Mouse (Mus musculus) MEL (cell line): Measurements from ENCODE around the gene Mycbp2. TPM values are rescaled to one million over a fixed set of nuclear protein-coding genes. Genes with fewer than 3 reads are reported as not detected.
A peak's percentile ranks its signal among the peaks of the same experiment; 100 is the strongest.

ENCODE experiments used
- DNase-seq: peaks from one replicate; pipeline ENCODE4 v3.0.0; 2011; ENCODE audit warnings: low read depth, low spot score
- H3K27ac ChIP-seq: 2 replicates; pipeline ENCODE4 v1.5.1; 2012; ENCODE audit warnings: low read depth, mild to moderate bottlenecking, control low read depth, low read length, moderate library complexity; ENCODE audit not compliant: control insufficient read depth
- H3K27me3 ChIP-seq, 2 experiments: fragments of 150-350 bp in 1 of 2; sonication (generic) in 1 of 2; 2 replicates each; pipeline ENCODE4 v1.6.1; 2012; ENCODE audit warnings: low read length in 2 of 2, mild to moderate bottlenecking in 2 of 2, improper control_type of control experiment in 1 of 2, moderate library complexity in 1 of 2; ENCODE audit not compliant: insufficient read depth in 2 of 2, control insufficient read depth in 1 of 2
- H3K36me3 ChIP-seq, 2 experiments: 2 replicates each; pipeline ENCODE4 v1.6.1; 2012 to 2014; ENCODE audit warnings: low read length in 2 of 2, improper control_type of control experiment in 1 of 2, inconsistent platforms in 1 of 2, mild to moderate bottlenecking in 1 of 2; ENCODE audit not compliant: insufficient read depth in 2 of 2, control insufficient read depth in 1 of 2
- H3K4me1 ChIP-seq, 2 experiments: fragments of 150-350 bp in 1 of 2; sonication (generic) in 1 of 2; 2 replicates each; pipeline ENCODE4 v1.6.1; 2012; ENCODE audit warnings: low read length in 2 of 2, improper control_type of control experiment in 1 of 2, mild to moderate bottlenecking in 1 of 2; ENCODE audit not compliant: insufficient read depth in 2 of 2, control insufficient read depth in 1 of 2
- H3K4me3 ChIP-seq, 2 experiments: fragments of 150-350 bp in 1 of 2; sonication (generic) in 1 of 2; 2 replicates each; pipeline ENCODE4 v1.5.1; 2012; ENCODE audit warnings: low read depth in 2 of 2, low read length in 2 of 2, mild to moderate bottlenecking in 2 of 2, moderate library complexity in 2 of 2, control low read depth in 1 of 2, improper control_type of control experiment in 1 of 2; ENCODE audit not compliant: control insufficient read depth in 1 of 2, insufficient read depth in 1 of 2
- H3K79me2 ChIP-seq: 2 replicates; pipeline ENCODE4 v1.6.1; 2012; ENCODE audit warnings: mild to moderate bottlenecking, low read length, moderate library complexity; ENCODE audit not compliant: control insufficient read depth, poor library complexity, insufficient read depth
- H3K9ac ChIP-seq: 2 replicates; pipeline ENCODE4 v1.6.1; 2012; ENCODE audit warnings: low read depth, mild to moderate bottlenecking, control low read depth, low read length, moderate library complexity; ENCODE audit not compliant: control insufficient read depth, poor library complexity, severe bottlenecking
- H3K9me3 ChIP-seq: fragments of 150-350 bp; sonication (generic); replicated peaks from 2 replicates; pipeline ENCODE4 v1.6.1; 2012; ENCODE audit warnings: mild to moderate bottlenecking, low read length, improper control_type of control experiment, moderate library complexity; ENCODE audit not compliant: insufficient read depth
- BHLHE40 ChIP-seq: IDR thresholded peaks from 2 replicates; pipeline ENCODE4 v1.6.1; 2012; ENCODE audit warnings: low read depth, mild to moderate bottlenecking, inconsistent platforms, low read length, improper control_type of control experiment, borderline replicate concordance
- CHD1 ChIP-seq: IDR thresholded peaks from 2 replicates; pipeline ENCODE4 v1.6.1; 2012; ENCODE audit warnings: low read depth, mild to moderate bottlenecking, inconsistent platforms, low read length, improper control_type of control experiment
- CHD2 ChIP-seq: IDR thresholded peaks from 2 replicates; pipeline ENCODE4 v1.6.1; 2011; ENCODE audit warnings: low read length, improper control_type of control experiment
- E2F4 ChIP-seq: IDR thresholded peaks from 2 replicates; pipeline ENCODE4 v1.6.1; 2011; ENCODE audit warnings: low read depth, low read length, improper control_type of control experiment, borderline replicate concordance
- ELF1 ChIP-seq: IDR thresholded peaks from 2 replicates; pipeline ENCODE4 v1.6.1; 2014; ENCODE audit warnings: low read depth, mild to moderate bottlenecking, inconsistent platforms, low read length, improper control_type of control experiment, moderate library complexity
- EP300 ChIP-seq, 2 experiments: IDR thresholded peaks; 2 replicates each; pipeline ENCODE4 v1.6.1; 2011; ENCODE audit warnings: improper control_type of control experiment in 2 of 2, low read length in 2 of 2, low read depth in 1 of 2, mild to moderate bottlenecking in 1 of 2
- ETS1 ChIP-seq: IDR thresholded peaks from 2 replicates; pipeline ENCODE4 v1.6.1; 2012; ENCODE audit warnings: low read depth, mild to moderate bottlenecking, inconsistent platforms, low read length, improper control_type of control experiment, moderate library complexity
- GABPA ChIP-seq: IDR thresholded peaks from 2 replicates; pipeline ENCODE4 v1.6.1; 2012; ENCODE audit warnings: low read depth, mild to moderate bottlenecking, inconsistent platforms, low read length, improper control_type of control experiment, moderate library complexity
- GATA1 ChIP-seq: IDR thresholded peaks from 2 replicates; pipeline ENCODE4 v1.6.1; 2011; ENCODE audit warnings: low read depth, low read length, improper control_type of control experiment
- HCFC1 ChIP-seq: IDR thresholded peaks from 2 replicates; pipeline ENCODE4 v1.6.1; 2012; ENCODE audit warnings: low read depth, mild to moderate bottlenecking, inconsistent platforms, low read length, improper control_type of control experiment, moderate library complexity
- JUND ChIP-seq: IDR thresholded peaks from 2 replicates; pipeline ENCODE4 v1.6.1; 2011; ENCODE audit warnings: low read depth, mild to moderate bottlenecking, improper control_type of control experiment, low read length
- KAT2A ChIP-seq: conservative IDR thresholded peaks from 2 replicates; pipeline ENCODE4 v1.6.1; 2012; ENCODE audit warnings: low read depth, low read length, improper control_type of control experiment, inconsistent platforms
- MAX ChIP-seq: IDR thresholded peaks from 2 replicates; pipeline ENCODE4 v1.6.1; 2011; ENCODE audit warnings: low read length, improper control_type of control experiment
- MAZ ChIP-seq: IDR thresholded peaks from 2 replicates; pipeline ENCODE4 v1.6.1; 2012; ENCODE audit warnings: low read depth, mild to moderate bottlenecking, inconsistent platforms, low read length, improper control_type of control experiment
- MEF2A ChIP-seq: IDR thresholded peaks from 2 replicates; pipeline ENCODE4 v1.6.1; 2014; ENCODE audit warnings: low read depth, mild to moderate bottlenecking, inconsistent platforms, low read length, improper control_type of control experiment; ENCODE audit not compliant: poor library complexity, insufficient replicate concordance, severe bottlenecking; ENCODE audit errors: extremely low read depth
- MXI1 ChIP-seq: IDR thresholded peaks from 2 replicates; pipeline ENCODE4 v1.6.1; 2011; ENCODE audit warnings: mild to moderate bottlenecking, low read depth, low read length, improper control_type of control experiment
- MYB ChIP-seq: IDR thresholded peaks from 2 replicates; pipeline ENCODE4 v1.6.1; 2011; ENCODE audit warnings: mild to moderate bottlenecking, low read depth, low read length, improper control_type of control experiment
- MYC ChIP-seq: IDR thresholded peaks from 2 replicates; pipeline ENCODE4 v1.6.1; 2011; ENCODE audit warnings: low read depth, mild to moderate bottlenecking, low read length, improper control_type of control experiment, moderate library complexity
- NELFE ChIP-seq: IDR thresholded peaks from 2 replicates; pipeline ENCODE4 v1.6.1; 2011; ENCODE audit warnings: low read depth, low read length, improper control_type of control experiment
- NRF1 ChIP-seq: IDR thresholded peaks from 2 replicates; pipeline ENCODE4 v1.6.1; 2014; ENCODE audit warnings: low read depth, mild to moderate bottlenecking, inconsistent platforms, low read length, improper control_type of control experiment, moderate library complexity; ENCODE audit not compliant: poor library complexity, insufficient read depth, severe bottlenecking
- POLR2A ChIP-seq, 2 experiments: IDR thresholded peaks; 2 replicates each; pipeline ENCODE4 v1.6.1; 2011 to 2012; ENCODE audit warnings: low read length in 2 of 2, mild to moderate bottlenecking in 2 of 2, control low read depth in 1 of 2, improper control_type of control experiment in 1 of 2, low read depth in 1 of 2, moderate library complexity in 1 of 2; ENCODE audit not compliant: control insufficient read depth in 1 of 2, insufficient read depth in 1 of 2, poor library complexity in 1 of 2
- POLR2AphosphoS2 ChIP-seq: IDR thresholded peaks from 2 replicates; pipeline ENCODE4 v1.6.1; 2011; ENCODE audit warnings: low read length, improper control_type of control experiment
- POLR2AphosphoS5 ChIP-seq: IDR thresholded peaks from 2 replicates; pipeline ENCODE4 v1.6.1; 2012; ENCODE audit warnings: low read depth, borderline replicate concordance, mild to moderate bottlenecking, inconsistent platforms, low read length, moderate library complexity, mixed read lengths
- RAD21 ChIP-seq: IDR thresholded peaks from 2 replicates; pipeline ENCODE4 v1.6.1; 2011; ENCODE audit warnings: mild to moderate bottlenecking, low read depth, low read length, improper control_type of control experiment
- RCOR1 ChIP-seq: IDR thresholded peaks from 2 replicates; pipeline ENCODE4 v1.6.1; 2012; ENCODE audit warnings: low read depth, mild to moderate bottlenecking, inconsistent platforms, low read length, improper control_type of control experiment
- SIN3A ChIP-seq: IDR thresholded peaks from 2 replicates; pipeline ENCODE4 v1.6.1; 2012; ENCODE audit warnings: low read length, improper control_type of control experiment, inconsistent platforms
- SMC3 ChIP-seq: IDR thresholded peaks from 2 replicates; pipeline ENCODE4 v1.6.1; 2011; ENCODE audit warnings: low read depth, low read length, improper control_type of control experiment
- TAL1 ChIP-seq: IDR thresholded peaks from 2 replicates; pipeline ENCODE4 v1.6.1; 2012; ENCODE audit warnings: mild to moderate bottlenecking, inconsistent platforms, low read length, moderate library complexity, mixed read lengths
- TBP ChIP-seq: IDR thresholded peaks from 2 replicates; pipeline ENCODE4 v1.8.0; 2011; ENCODE audit warnings: low read depth, low read length, improper control_type of control experiment
- UBTF ChIP-seq: IDR thresholded peaks from 2 replicates; pipeline ENCODE4 v1.6.1; 2012; ENCODE audit warnings: low read depth, mild to moderate bottlenecking, inconsistent platforms, low read length, improper control_type of control experiment, moderate library complexity, borderline replicate concordance; ENCODE audit not compliant: insufficient read depth
- USF1 ChIP-seq: IDR thresholded peaks from 2 replicates; pipeline ENCODE4 v1.6.1; 2014; ENCODE audit warnings: low read depth, mild to moderate bottlenecking, inconsistent platforms, low read length, improper control_type of control experiment, moderate library complexity
- USF2 ChIP-seq, 2 experiments: IDR thresholded peaks; 2 replicates each; pipeline ENCODE4 v1.6.1; 2011 to 2012; ENCODE audit warnings: improper control_type of control experiment in 2 of 2, low read length in 2 of 2, borderline replicate concordance in 1 of 2, inconsistent platforms in 1 of 2, low read depth in 1 of 2, mild to moderate bottlenecking in 1 of 2; ENCODE audit not compliant: insufficient read depth in 1 of 2
- ZC3H11A ChIP-seq: IDR thresholded peaks from 2 replicates; pipeline ENCODE4 v1.6.1; 2012; ENCODE audit warnings: low read depth, mild to moderate bottlenecking, inconsistent platforms, low read length, improper control_type of control experiment
- ZKSCAN1 ChIP-seq: IDR thresholded peaks from 2 replicates; pipeline ENCODE4 v1.6.1; 2012; ENCODE audit warnings: low read depth, mild to moderate bottlenecking, inconsistent platforms, low read length, improper control_type of control experiment, moderate library complexity
- ZMIZ1 ChIP-seq: IDR thresholded peaks from 2 replicates; pipeline ENCODE4 v1.6.1; 2012; ENCODE audit warnings: low read depth, mild to moderate bottlenecking, inconsistent platforms, low read length, improper control_type of control experiment, moderate library complexity
- polyA plus RNA-seq, 2 experiments: library from polyadenylated mRNA; stranded (reverse) in 1 of 2; unstranded in 1 of 2; fragments of >175 nt in 1 of 2; fragments of >200 nt in 1 of 2; gene quantifications; 2 replicates each; pipeline versions ENCODE4 v1.2.1 to v1.2.4; 2012; ENCODE audit warnings: low replicate concordance in 2 of 2, low read depth in 1 of 2; ENCODE audit not compliant: insufficient read length in 2 of 2, insufficient read depth in 1 of 2, missing spikeins in 1 of 2
- total RNA-seq: library from RNA; depleted of rRNA; stranded (reverse); fragments of 300-350 nt; gene quantifications from 2 replicates; pipeline ENCODE4 v1.2.3, GENCODE M21; 2012; rRNA removed

The Mycbp2 gene
- total RNA-seq (9.1 and 11.8 TPM in 2 replicates), polyA plus RNA-seq (10 to 100 TPM; 23.4 to 28.0 TPM)

DNA sequence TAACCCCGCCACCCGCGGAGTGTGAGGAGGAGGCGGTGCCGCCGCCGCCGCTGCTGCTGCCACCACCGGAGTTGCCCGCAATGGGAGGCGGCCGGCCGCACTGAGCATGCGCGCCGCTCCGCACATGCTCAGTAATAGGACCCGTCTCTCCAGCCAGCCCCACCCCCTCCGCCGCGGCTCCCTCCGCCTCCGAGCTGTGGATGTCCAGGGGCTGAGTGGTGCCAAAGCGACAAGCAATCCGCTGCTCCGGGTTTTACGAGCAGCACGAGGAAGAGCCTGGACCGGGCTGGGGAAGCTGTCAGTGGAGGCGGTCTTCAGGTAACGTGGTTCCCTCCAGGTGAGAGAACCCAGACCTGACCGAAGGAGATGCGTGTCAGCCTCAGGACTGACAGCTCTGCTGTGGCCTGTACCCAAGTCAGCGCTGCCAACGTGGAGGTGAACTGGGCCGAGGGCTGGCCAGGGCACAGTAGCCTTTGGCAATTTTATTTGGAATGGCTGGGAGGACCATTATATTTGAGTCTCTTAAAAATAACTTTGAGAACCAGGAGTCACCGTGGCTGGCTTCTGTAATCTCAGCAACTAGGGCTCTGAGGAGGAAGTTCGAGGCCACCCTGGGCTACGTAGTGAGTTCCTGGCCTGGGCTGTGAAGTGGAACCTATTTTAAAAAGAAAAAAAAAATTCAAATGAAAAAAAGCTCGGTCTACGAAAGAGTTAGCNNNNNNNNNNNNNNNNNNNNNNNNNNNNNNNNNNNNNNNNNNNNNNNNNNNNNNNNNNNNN lies at the start of gene Mycbp2:
Gene Mycbp2, minus strand, starts transcription at position 86 of the 777 bp plus-strand sequence.
- Histone ChIP-seq H3K27me3 (no peaks in the 10 kb centered on the region), H3K27ac (peak within 1 kb of the TSS; percentile 49), H3K9ac (peak within 1 kb of the TSS; percentile 90), H3K79me2 (peaks cover 20% of the 10 kb centered on the region), H3K4me1 (peaks cover 12 to 20% of the 10 kb centered on the region in 2 experiments), H3K9me3 (no peaks in the 10 kb centered on the region), H3K4me3 (peak within 1 kb of the TSS; percentile 55 to 85), H3K36me3 (peaks cover 0 to 30% of the 10 kb centered on the region in 2 experiments; a peak in 2 of 4 replicates)
- DNase-seq = peak; percentile 96
- TF ChIP-seq ZC3H11A (no peak), EP300 (IDR thresholded peaks at IDR 0.05; ENCODE audit: low read depth in 1 of 2, low read length in 2 of 2) (peak in 1 of 2 experiments; percentile 21; a peak in 1 of 4 replicates), POLR2AphosphoS2 (peak; percentile 61; the same call in 1 of the 2 replicates), TBP (peak; percentile 32; the same call in 1 of the 2 replicates), MAX (peak; percentile 79), SIN3A (peak; percentile 95), CHD1 (no peak), JUND (no peak), ETS1 (peak; percentile 28; the same call in 1 of the 2 replicates), USF1 (peak; percentile 16; the same call in 1 of the 2 replicates), GATA1 (no peak), MEF2A (no peak), ELF1 (peak; percentile 52; the same call in 1 of the 2 replicates), NRF1 (peak; percentile 98), NELFE (peak; percentile 74), KAT2A (no peak; the same call in 1 of the 2 replicates), POLR2AphosphoS5 (no peak), MYB (no peak), HCFC1 (peak; percentile 80), RCOR1 (no peak), ZMIZ1 (peak; percentile 78), MAZ (peak; percentile 93), BHLHE40 (no peak), CHD2 (no peak), SMC3 (no peak), ZKSCAN1 (no peak), MXI1 (peak; percentile 79), TAL1 (no peak), MYC (peak; percentile 52; the same call in 1 of the 2 replicates), POLR2A (IDR thresholded peaks at IDR 0.05; ENCODE audit: control insufficient read depth in 1 of 2, insufficient read depth in 1 of 2, low read depth in 1 of 2, low read length in 2 of 2, poor library complexity in 1 of 2) (peak in 1 of 2 experiments; percentile 69; a peak in 1 of 4 replicates), USF2 (IDR thresholded peaks at IDR 0.05; ENCODE audit: borderline replicate concordance in 1 of 2, insufficient read depth in 1 of 2, low read depth in 1 of 2, low read length in 2 of 2) (no peak), E2F4 (no peak), UBTF (no peak), GABPA (no peak), RAD21 (no peak)
